Mouse (Mus musculus): Measurements from ENCODE around the gene Crtc1. TPM values are rescaled to one million over a fixed set of nuclear protein-coding genes. Genes with fewer than 3 reads are reported as not detected.

The Crtc1 gene
- 51.8 and 54.0 TPM in 2 replicates for total RNA-seq (2014; rRNA removed)
- 31.5 and 39.3 TPM in 2 replicates for polyA plus RNA-seq (2015; fragmentation: Nextera tagmentation; extraction: Ambion mirVana)

GRCm38 (mm10) chr8:70439055-70439847, at the start of gene Crtc1:
Gene Crtc1, minus strand, starts transcription at chr8:70439579.
- peak; percentile 99 for DNase-seq (ENCODE audit: low spot score)
- Histone ChIP-seq H3K27ac (peak within 1 kb of the TSS; percentile 86), H3K4me3 (ENCODE audit: low read length) (peak within 1 kb of the TSS; percentile 73), H3K9ac (replicated peaks; ENCODE audit: low read length) (peak within 1 kb of the TSS; percentile 70), H3K4me2 (ENCODE audit: low read depth, low read length) (peak within 1 kb of the TSS; percentile 69), H3K27me3 (ENCODE audit: insufficient read depth, low read length) (no peaks in the 10 kb centered on the region), H3K9me3 (ENCODE audit: low read length) (no peaks in the 10 kb centered on the region), H3K36me3 (ENCODE audit: insufficient read depth, low read length) (no peaks in the 10 kb centered on the region), H3K4me1 (ENCODE audit: insufficient read depth, low read length) (peaks cover 12% of the 10 kb centered on the region)
- peak; percentile 97 for ATAC-seq
- TF ChIP-seq CTCF (IDR thresholded peaks at IDR 0.05; ENCODE audit: low read depth): no peak
- WGBS: 1% methylated on average over 68 of the region's 70 CpGs

GRCm38 (mm10) chr8:70488931-70489470, 49.6 kb upstream of the Crtc1 start:
- Histone ChIP-seq H3K9me3 (ENCODE audit: low read length) (no peaks in the 10 kb centered on the region), H3K4me3 (ENCODE audit: low read length) (peak overlapping the region; percentile 56; the same call in 1 of the 2 replicates), H3K27ac (no peak overlapping the region), H3K36me3 (ENCODE audit: insufficient read depth, low read length) (no peaks in the 10 kb centered on the region), H3K4me1 (ENCODE audit: insufficient read depth, low read length) (peaks cover 8% of the 10 kb centered on the region; the same call in 1 of the 2 replicates), H3K4me2 (ENCODE audit: low read depth, low read length) (peak overlapping the region; percentile 34; the same call in 1 of the 2 replicates), H3K27me3 (ENCODE audit: insufficient read depth, low read length) (peaks cover 57% of the 10 kb centered on the region), H3K9ac (replicated peaks; ENCODE audit: low read length) (no peak overlapping the region)
- TF ChIP-seq CTCF (IDR thresholded peaks at IDR 0.05; ENCODE audit: low read depth): no peak
- whole genome bisulfite sequencing: 3% methylated on average over 14 of the region's 14 CpGs
- no peak for DNase-seq (ENCODE audit: low spot score)
- ATAC-seq: no peak

- TF ChIP-seq CTCF (IDR thresholded peaks at IDR 0.05; ENCODE audit: low read depth): no peak
- 2% methylated on average over 44 of the region's 55 CpGs for WGBS
- peaks cover 8% of the 10 kb centered on the region; the same call in 1 of the 2 replicates for H3K4me1 ChIP-seq (ENCODE audit: insufficient read depth, low read length)
- H3K27me3 ChIP-seq (ENCODE audit: insufficient read depth, low read length): peaks cover 51% of the 10 kb centered on the region
- H3K4me2 ChIP-seq (ENCODE audit: low read depth, low read length): peak overlapping the region; percentile 63
- DNase-seq (ENCODE audit: low spot score) (no peak), ATAC-seq (no peak)
- H3K9me3 ChIP-seq (ENCODE audit: low read length): no peaks in the 10 kb centered on the region
- peak overlapping the region; percentile 56 for H3K4me3 ChIP-seq (ENCODE audit: low read length)
- H3K27ac ChIP-seq: no peak overlapping the region
- H3K36me3 ChIP-seq (ENCODE audit: insufficient read depth, low read length): no peaks in the 10 kb centered on the region
- peak overlapping the region; percentile 33 for H3K9ac ChIP-seq (replicated peaks; ENCODE audit: low read length)
Measured at GRCm38 (mm10) chr8:70487993-70488796, 48.8 kb upstream of the Crtc1 start.

- peaks cover 42% of the 10 kb centered on the region for H3K27me3 ChIP-seq (ENCODE audit: insufficient read depth, low read length)
- peak within 1 kb of the TSS; percentile 72 for H3K9ac ChIP-seq (replicated peaks; ENCODE audit: low read length)
- ATAC-seq (peak; percentile 74), DNase-seq (ENCODE audit: low spot score) (peak; percentile 72)
- peaks cover 8% of the 10 kb centered on the region; the same call in 1 of the 2 replicates for H3K4me1 ChIP-seq (ENCODE audit: insufficient read depth, low read length)
- peak within 1 kb of the TSS; percentile 56 for H3K4me3 ChIP-seq (ENCODE audit: low read length)
- H3K36me3 ChIP-seq (ENCODE audit: insufficient read depth, low read length): no peaks in the 10 kb centered on the region
- peak within 1 kb of the TSS; percentile 63 for H3K4me2 ChIP-seq (ENCODE audit: low read depth, low read length)
- no peak for TF ChIP-seq CTCF (IDR thresholded peaks at IDR 0.05; ENCODE audit: low read depth)
- H3K9me3 ChIP-seq (ENCODE audit: low read length): no peaks in the 10 kb centered on the region
- H3K27ac ChIP-seq: peak within 1 kb of the TSS; percentile 60; the same call in 1 of the 2 replicates
- 4% methylated on average over 33 of the region's 33 CpGs for WGBS
Measured at GRCm38 (mm10) chr8:70486941-70487520, 47.7 kb upstream of the Crtc1 start, which contains the start of gene Tmem59l. Gene Tmem59l, minus strand, starts transcription at chr8:70487358.

GRCm38 (mm10) chr8:70486191-70486681, 46.9 kb upstream of the Crtc1 start:
- TF ChIP-seq CTCF (IDR thresholded peaks at IDR 0.05; ENCODE audit: low read depth): no peak
- 52% methylated on average over 7 of the region's 7 CpGs for WGBS
- Histone ChIP-seq H3K4me2 (ENCODE audit: low read depth, low read length) (peak overlapping the region; percentile 63), H3K4me1 (ENCODE audit: insufficient read depth, low read length) (peaks cover 8% of the 10 kb centered on the region; the same call in 1 of the 2 replicates), H3K27ac (0 out of 2 replicates have a peak overlapping the region, but pooled peaks have one; percentile 60), H3K36me3 (ENCODE audit: insufficient read depth, low read length) (no peaks in the 10 kb centered on the region), H3K4me3 (ENCODE audit: low read length) (peak overlapping the region; percentile 56), H3K9me3 (ENCODE audit: low read length) (no peaks in the 10 kb centered on the region), H3K9ac (replicated peaks; ENCODE audit: low read length) (peak overlapping the region; percentile 72), H3K27me3 (ENCODE audit: insufficient read depth, low read length) (peaks cover 34% of the 10 kb centered on the region)
- no peak for DNase-seq (ENCODE audit: low spot score)
- peak; percentile 10; the same call in 1 of the 2 replicates for ATAC-seq

GRCm38 (mm10) chr8:70482943-70483342, 43.6 kb upstream of the Crtc1 start:
- H3K27me3 ChIP-seq (ENCODE audit: insufficient read depth, low read length): peaks cover 8% of the 10 kb centered on the region
- no peak overlapping the region for H3K9ac ChIP-seq (replicated peaks; ENCODE audit: low read length)
- 65% methylated on average over 2 of the region's 2 CpGs for WGBS
- no peaks in the 10 kb centered on the region for H3K9me3 ChIP-seq (ENCODE audit: low read length)
- DNase-seq (ENCODE audit: low spot score) (no peak), ATAC-seq (no peak)
- H3K36me3 ChIP-seq (ENCODE audit: insufficient read depth, low read length): no peaks in the 10 kb centered on the region
- no peak overlapping the region for H3K27ac ChIP-seq
- no peak overlapping the region for H3K4me2 ChIP-seq (ENCODE audit: low read depth, low read length)
- H3K4me3 ChIP-seq (ENCODE audit: low read length): no peak overlapping the region
- TF ChIP-seq CTCF (IDR thresholded peaks at IDR 0.05; ENCODE audit: low read depth): no peak
- peaks cover under 1% of the 10 kb centered on the region; the same call in 1 of the 2 replicates for H3K4me1 ChIP-seq (ENCODE audit: insufficient read depth, low read length)
